30 mouse cellular contexts compared by ENCODE assay signal in genomic region chr8:108694516-108694915, GRCm38 (mm10).
A peak's percentile ranks its signal among the peaks of the same experiment; 100 is the strongest.
DNase-seq lines count a peak whose midpoint lies in the region; ATAC-seq and TF ChIP-seq lines count a peak whose summit lies in the region.
"Had no signal": no experiment of that assay in that cellular context is flagged by ENCODE, and none has a peak within 500 bp of the region (broad histone marks: within the 10 kb centered on the region; RNA-seq: fewer than 3 reads in every experiment).

No protein-coding gene starts in this region.

- H3K4me3 ChIP-seq in heart, embryonic 10.5 days, result no peak overlapping the region
- no peak overlapping the region for H3K4me3 ChIP-seq in lung, embryonic 15.5 days
- H3K4me3 ChIP-seq in embryonic facial prominence, embryonic 14.5 days (ENCODE audit: low read depth, low read length), result no peak overlapping the region
- H3K4me3 ChIP-seq: myocyte had no signal

- DNase-seq in heart, embryonic 10.5 days (ENCODE audit: low spot score), result peak; percentile 60
- DNase-seq in heart, postnatal 10 days, result no peak
- no peak for DNase-seq in lung, postnatal 25 days (ENCODE audit: low spot score)
- DNase-seq in brain, embryonic 14.5 days (ENCODE audit: low read depth), result peak; percentile 2
- DNase-seq in embryonic facial prominence, embryonic 14.5 days (ENCODE audit: low spot score), result no peak
- DNase-seq in Muller cell, postnatal 12 days (ENCODE audit: inconsistent ontology term), result no peak
- no peak for DNase-seq in embryo, embryonic 9.5 days (ENCODE audit: extremely low spot score)
- DNase-seq: adrenal gland, adult 8-10 months; B cell, adult 2 months; cerebellum, adult 11 months; cerebellum, adult 9-10 months; embryo, embryonic 11 days; gastrocnemius, postnatal 14 days; heart, postnatal 14 days; kidney, adult 18-20 months; kidney, postnatal 25 days; liver, postnatal 0 days; thymus, adult 2 months; thymus, postnatal 36 days had no signal

- H3K9me3 ChIP-seq in heart, embryonic 10.5 days, result no peaks in the 10 kb centered on the region
- no peaks in the 10 kb centered on the region for H3K9me3 ChIP-seq in lung, embryonic 15.5 days
- H3K9me3 ChIP-seq in embryonic facial prominence, embryonic 14.5 days (ENCODE audit: control insufficient read depth, low read length), result no peaks in the 10 kb centered on the region
- H3K9me3 ChIP-seq: forebrain, embryonic 13.5 days; heart, embryonic 13.5 days; hindbrain, embryonic 12.5 days; kidney, embryonic 15.5 days; limb, embryonic 12.5 days; liver, embryonic 12.5 days; midbrain, embryonic 12.5 days; neural tube, embryonic 12.5 days had no signal

- TF ChIP-seq POLR2A in brain, embryonic 14.5 days (IDR thresholded peaks at IDR 0.05; ENCODE audit: borderline replicate concordance, extremely low read depth, insufficient read depth, insufficient read length, poor library complexity, severe bottlenecking), result no peak

- H3K4me2 ChIP-seq in lung, embryonic 15.5 days, result no peak overlapping the region
- peak overlapping the region; percentile 62; the same call in 1 of the 2 replicates for H3K4me2 ChIP-seq in embryonic facial prominence, embryonic 14.5 days (ENCODE audit: low read depth, low read length)

- no peak overlapping the region for H3K9ac ChIP-seq in lung, embryonic 15.5 days
- H3K9ac ChIP-seq in embryonic facial prominence, embryonic 14.5 days (ENCODE audit: low read depth, low read length), result no peak overlapping the region
- H3K9ac ChIP-seq: forebrain, embryonic 13.5 days; kidney, embryonic 15.5 days; liver, embryonic 12.5 days; liver, postnatal 0 days; neural tube, embryonic 12.5 days had no signal

- intact Hi-C loops in heart, postnatal 10 days (cut with DNase I), result loop anchor here (10.0 kb wide), 1 partner anchor 490 kb away; no protein-coding TSS in a partner anchor

- peaks cover 57% of the 10 kb centered on the region for H3K27me3 ChIP-seq in heart, embryonic 10.5 days (ENCODE audit: insufficient read depth, poor library complexity, severe bottlenecking)
- H3K27me3 ChIP-seq in lung, embryonic 15.5 days, result peaks cover 49% of the 10 kb centered on the region
- peaks cover 38% of the 10 kb centered on the region for H3K27me3 ChIP-seq in embryonic facial prominence, embryonic 14.5 days (replicated peaks; ENCODE audit: control insufficient read depth, insufficient read depth, low read length)

- 30% methylated on average over 6 of the region's 6 CpGs for WGBS in heart, embryonic 10.5 days
- WGBS in lung, embryonic 15.5 days, result 40% methylated on average over 6 of the region's 6 CpGs
- 43% methylated on average over 6 of the region's 6 CpGs for WGBS in embryonic facial prominence, embryonic 14.5 days

- ATAC-seq in lung, embryonic 15.5 days (ENCODE audit: borderline replicate concordance, extremely low read depth, low FRiP score, low TSS enrichment), result no peak
- no peak for ATAC-seq in embryonic facial prominence, embryonic 14.5 days (ENCODE audit: low read depth)
- ATAC-seq: activated CD4-positive, CD25-positive, alpha-beta regulatory T cell, adult 4 months; forebrain, embryonic 13.5 days; liver, embryonic 12.5 days; liver, postnatal 0 days had no signal

- H3K4me1 ChIP-seq in heart, embryonic 10.5 days, result peaks cover 59% of the 10 kb centered on the region
- H3K4me1 ChIP-seq in lung, embryonic 15.5 days, result peaks cover 60% of the 10 kb centered on the region
- peaks cover 38% of the 10 kb centered on the region for H3K4me1 ChIP-seq in embryonic facial prominence, embryonic 14.5 days (ENCODE audit: control insufficient read depth, insufficient read depth, low read length)

- no peaks in the 10 kb centered on the region for H3K36me3 ChIP-seq in heart, embryonic 10.5 days
- no peaks in the 10 kb centered on the region for H3K36me3 ChIP-seq in lung, embryonic 15.5 days
- H3K36me3 ChIP-seq in embryonic facial prominence, embryonic 14.5 days (ENCODE audit: control insufficient read depth, insufficient read depth, low read length), result no peaks in the 10 kb centered on the region
- H3K36me3 ChIP-seq: heart, embryonic 13.5 days; hindbrain, embryonic 12.5 days; kidney, embryonic 15.5 days; limb, embryonic 12.5 days; liver, embryonic 12.5 days; midbrain, embryonic 12.5 days; neural tube, embryonic 12.5 days had no signal

- no peak for TF ChIP-seq CTCF in brain, embryonic 14.5 days (IDR thresholded peaks at IDR 0.05; ENCODE audit: borderline replicate concordance, extremely low read depth, insufficient read depth, insufficient read length)

- H3K27ac ChIP-seq in heart, embryonic 10.5 days, result no peak overlapping the region
- 0 out of 2 replicates have a peak overlapping the region, but pooled peaks have one; percentile 21 for H3K27ac ChIP-seq in lung, embryonic 15.5 days
- no peak overlapping the region for H3K27ac ChIP-seq in embryonic facial prominence, embryonic 14.5 days (replicated peaks; ENCODE audit: low read depth, low read length)
- H3K27ac ChIP-seq: forebrain, embryonic 13.5 days; heart, embryonic 13.5 days; kidney, embryonic 15.5 days; liver, embryonic 12.5 days; neural tube, embryonic 12.5 days had no signal

Comparison
In these comparisons a context has a peak if more than half of its experiments do, and no peak if none do; other contexts are left out.
1. DNase-seq: peak in heart, embryonic 10.5 days (single experiment) and brain, embryonic 14.5 days (single experiment); none in heart, postnatal 10 days (0 of 2), lung, postnatal 25 days (single experiment), embryonic facial prominence, embryonic 14.5 days (single experiment), Muller cell, postnatal 12 days (single experiment) and embryo, embryonic 9.5 days (single experiment).